Mouse (Mus musculus) brain, embryonic 14.5 days (tissue): ENCODE data around the gene Gria3. TPM values are rescaled to one million over a fixed set of nuclear protein-coding genes. Genes with fewer than 3 reads are reported as not detected.

Experiments used
- DNase-seq: peaks from one replicate; pipeline ENCODE4 v3.0.0-alpha.2; 2011; ENCODE audit warnings: low read depth
- CTCF ChIP-seq: fragments of 200-500 bp; IDR thresholded peaks from 2 replicates; pipeline ENCODE4 v1.5.1; 2012; ENCODE audit warnings: inconsistent platforms, mild to moderate bottlenecking, moderate library complexity, borderline replicate concordance; ENCODE audit not compliant: insufficient read depth, insufficient read length; ENCODE audit errors: extremely low read depth
- POLR2A ChIP-seq: fragments of 200-500 bp; IDR thresholded peaks from 2 replicates; pipeline ENCODE4 v1.6.1; 2012; ENCODE audit warnings: mild to moderate bottlenecking, inconsistent platforms, borderline replicate concordance; ENCODE audit not compliant: poor library complexity, insufficient read depth, insufficient read length, severe bottlenecking; ENCODE audit errors: extremely low read depth
- polyA plus RNA-seq: library from polyadenylated mRNA; depleted of rRNA; stranded (reverse); fragments of >200 nt; gene quantifications from 2 replicates; pipeline ENCODE4 v1.2.3, GENCODE M21; 2012

The Gria3 gene
- polyA plus RNA-seq, 1 experiment, result 19.7 TPM

DNA sequence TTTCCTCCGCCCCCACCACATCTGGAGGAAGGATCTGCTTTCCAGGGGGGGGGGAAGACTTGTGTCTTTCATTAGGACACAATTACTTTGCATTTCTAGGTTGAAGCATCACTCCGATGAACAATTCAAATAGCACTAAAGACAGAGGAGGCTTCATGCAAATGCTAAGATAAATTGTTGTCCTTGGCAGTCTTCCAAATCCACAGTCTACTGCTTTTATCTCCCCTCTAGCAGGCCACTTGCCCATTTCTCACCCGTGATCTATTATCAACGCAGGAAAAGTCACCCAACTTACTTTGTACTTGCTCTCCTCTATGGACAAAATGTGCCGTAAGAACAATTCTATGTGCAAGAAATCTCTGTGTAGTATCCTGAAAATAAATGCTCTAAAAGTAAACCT is 178.1 kb downstream of the Gria3 start:
- no peak for DNase-seq

GRCm38 (mm10) chrX:41587692-41588091 is 187.0 kb downstream of the Gria3 start:
- peak; percentile 73 for DNase-seq
- TF ChIP-seq POLR2A (no peak), CTCF (no peak)

More for the DNA sequence above, 178.1 kb downstream of the Gria3 start:
- no peak for TF ChIP-seq POLR2A
- no peak for TF ChIP-seq CTCF

DNA sequence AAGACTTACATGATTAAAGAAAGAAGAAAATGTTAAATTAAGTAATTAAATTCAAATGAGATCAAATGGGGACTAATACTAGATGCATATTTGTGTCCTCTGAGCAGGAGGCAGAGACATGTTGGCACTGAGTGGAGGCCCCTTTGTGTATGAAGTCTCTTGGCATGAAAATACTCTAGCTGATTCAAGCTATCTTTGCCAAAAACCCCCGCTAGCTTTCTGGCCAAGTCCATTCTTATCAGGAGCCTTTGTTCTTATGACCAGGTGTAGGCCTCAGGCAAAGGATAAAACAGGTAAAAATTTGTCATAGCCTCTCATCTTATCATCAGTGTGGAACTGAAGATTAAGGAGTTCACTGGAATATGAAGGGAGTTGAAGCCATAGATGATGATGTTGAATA is 206.5 kb downstream of the Gria3 start:
- TF ChIP-seq POLR2A (no peak), CTCF (no peak)
- DNase-seq, result no peak

DNA sequence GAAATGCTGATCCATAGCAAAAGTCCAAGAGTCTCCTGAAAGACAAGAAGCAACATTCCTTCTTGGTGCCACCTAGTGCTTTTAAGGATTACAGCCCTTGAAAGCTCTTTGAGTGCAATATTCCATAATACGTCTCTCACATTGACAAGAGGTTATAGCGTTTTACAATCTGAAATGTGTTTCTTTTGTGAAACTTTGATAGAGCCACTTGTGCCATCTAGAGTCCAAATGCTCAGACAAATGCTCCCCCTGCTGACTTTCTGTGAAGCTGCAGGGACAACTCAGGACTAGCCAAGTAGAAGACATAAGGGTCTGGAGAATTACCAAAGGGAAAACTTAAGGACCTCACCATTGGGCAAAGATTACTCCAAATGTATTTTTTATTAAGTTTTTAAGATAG is 214.3 kb downstream of the Gria3 start:
- no peak for TF ChIP-seq POLR2A
- TF ChIP-seq CTCF, result peak; percentile 63; the same call in 1 of the 2 replicates
- peak; percentile 78 for DNase-seq

- TF ChIP-seq POLR2A, result no peak
- TF ChIP-seq CTCF, result no peak
- no peak for DNase-seq
Observed at GRCm38 (mm10) chrX:41616928-41617327, 216.3 kb downstream of the Gria3 start.

- no peak for TF ChIP-seq POLR2A
- no peak for TF ChIP-seq CTCF
Observed at GRCm38 (mm10) chrX:41618396-41618795, 217.7 kb downstream of the Gria3 start.

DNA sequence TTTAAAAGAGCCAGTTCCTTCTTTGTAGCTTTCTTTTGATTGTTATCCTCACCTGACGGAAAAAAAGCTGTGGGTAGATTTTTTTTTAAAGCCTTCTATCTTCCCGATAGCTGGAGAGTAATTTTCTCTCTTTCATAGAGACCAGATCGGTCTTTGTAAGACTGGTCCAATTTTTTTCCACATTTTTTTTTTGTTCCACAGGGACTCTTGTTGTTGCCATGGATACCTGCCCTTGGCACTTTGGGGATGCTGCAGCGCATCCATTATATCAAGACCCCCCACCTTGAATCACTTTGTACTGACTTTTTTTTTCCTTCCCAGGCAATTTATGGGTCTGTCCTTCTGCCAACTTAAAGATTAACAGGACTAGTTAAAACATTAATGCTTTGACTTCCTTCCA is 232.9 kb downstream of the Gria3 start:
- TF ChIP-seq CTCF (no peak), POLR2A (no peak)
- peak; percentile 65 for DNase-seq

More at GRCm38 (mm10) chrX:41618396-41618795, 217.7 kb downstream of the Gria3 start:
- DNase-seq, result no peak

- no peak for DNase-seq
- TF ChIP-seq CTCF (no peak), POLR2A (no peak)
Observed at GRCm38 (mm10) chrX:41644954-41645353, 244.3 kb downstream of the Gria3 start.

DNA sequence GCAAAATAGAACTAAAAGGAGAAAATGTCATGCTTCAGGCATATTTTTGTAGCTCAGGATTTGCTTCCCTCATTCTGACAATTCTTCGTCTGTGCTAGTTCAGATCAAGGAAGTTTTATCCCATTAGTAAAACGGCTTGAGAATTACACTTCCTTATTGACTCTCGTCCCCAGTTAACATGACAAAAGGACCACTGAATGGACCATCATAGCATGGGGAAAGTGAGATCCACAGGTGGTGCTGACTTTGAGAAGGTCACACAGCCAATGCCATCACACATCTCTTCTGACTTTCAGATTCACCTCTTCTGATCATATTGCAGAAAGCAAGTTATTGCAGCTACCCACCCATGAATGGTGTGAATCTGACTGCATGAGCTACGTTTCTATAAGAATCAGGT is 257.1 kb downstream of the Gria3 start:
- TF ChIP-seq CTCF (no peak), POLR2A (no peak)
- DNase-seq, result no peak

- TF ChIP-seq POLR2A (no peak), CTCF (no peak)
- no peak for DNase-seq
Observed at GRCm38 (mm10) chrX:41688869-41689268, 288.2 kb downstream of the Gria3 start.

- DNase-seq, result peak; percentile 30
- TF ChIP-seq POLR2A (no peak), CTCF (no peak)
Observed at GRCm38 (mm10) chrX:41692076-41692475, 291.4 kb downstream of the Gria3 start.
